Mouse (Mus musculus) cerebellum, adult 11-12 months (tissue): ENCODE results near the gene Tagap1.
"Not testable (repeated sequence)": the region's sequence is repeated elsewhere in the genome, so short reads cannot be mapped to it uniquely, and the experiment has no call there.

Experiments
- DNase-seq: peaks from one replicate; pipeline ENCODE4 v3.0.0; 2022

Tagap1 gene

GRCm38 (mm10) chr17:6960776-6961175 is at the start of gene Tagap1:
Gene Tagap1, minus strand, starts transcription at chr17:6961156.
- peak; percentile 64 for DNase-seq

GRCm38 (mm10) chr17:7009901-7010300 is 48.9 kb upstream of the Tagap1 start:
- not testable (repeated sequence) for DNase-seq

- DNase-seq = not testable (repeated sequence)
Measured at GRCm38 (mm10) chr17:7009440-7009839, 48.5 kb upstream of the Tagap1 start.

GRCm38 (mm10) chr17:7008885-7009284 is 47.9 kb upstream of the Tagap1 start:
- not testable (repeated sequence) for DNase-seq

- DNase-seq = not testable (repeated sequence)
Measured at GRCm38 (mm10) chr17:7005646-7006045, 44.7 kb upstream of the Tagap1 start.

GRCm38 (mm10) chr17:7003392-7003791 is 42.4 kb upstream of the Tagap1 start:
- DNase-seq = not testable (repeated sequence)

- not testable (repeated sequence) for DNase-seq
Measured at GRCm38 (mm10) chr17:7001790-7002585, 41.0 kb upstream of the Tagap1 start.

- not testable (repeated sequence) for DNase-seq
Measured at GRCm38 (mm10) chr17:6997778-6998490, 37.0 kb upstream of the Tagap1 start.

- not testable (repeated sequence) for DNase-seq
Measured at GRCm38 (mm10) chr17:6996826-6997225, 35.9 kb upstream of the Tagap1 start.

GRCm38 (mm10) chr17:6995504-6995903 is 34.5 kb upstream of the Tagap1 start:
- DNase-seq = not testable (repeated sequence)

- not testable (repeated sequence) for DNase-seq
Measured at GRCm38 (mm10) chr17:6986118-6986517, 25.2 kb upstream of the Tagap1 start.

GRCm38 (mm10) chr17:6980144-6980543 is 19.2 kb upstream of the Tagap1 start:
- DNase-seq = not testable (repeated sequence)

GRCm38 (mm10) chr17:6979380-6979779 is 18.4 kb upstream of the Tagap1 start:
- not testable (repeated sequence) for DNase-seq

GRCm38 (mm10) chr17:6978287-6979248 is 17.6 kb upstream of the Tagap1 start, which contains the start of gene Gm49721:
Gene Gm49721, plus strand, starts transcription at chr17:6978904.
- peak; percentile 66 for DNase-seq

- DNase-seq = not testable (repeated sequence)
Measured at GRCm38 (mm10) chr17:6974985-6975384, 14.0 kb upstream of the Tagap1 start.

- not testable (repeated sequence) for DNase-seq
Measured at GRCm38 (mm10) chr17:6972836-6973396, 12.0 kb upstream of the Tagap1 start.

GRCm38 (mm10) chr17:6971238-6971637 is 10.3 kb upstream of the Tagap1 start:
- DNase-seq = not testable (repeated sequence)

GRCm38 (mm10) chr17:6970334-6970733 is 9.4 kb upstream of the Tagap1 start, which contains the start of gene Rnaset2b:
Gene Rnaset2b, plus strand, starts transcription at chr17:6970634.
- not testable (repeated sequence) for DNase-seq

GRCm38 (mm10) chr17:6967673-6968072 is 6.7 kb upstream of the Tagap1 start:
- DNase-seq = not testable (repeated sequence)

GRCm38 (mm10) chr17:6965364-6965763 is 4.4 kb upstream of the Tagap1 start:
- DNase-seq = not testable (repeated sequence)

- DNase-seq = peak; percentile 23
Measured at GRCm38 (mm10) chr17:6962936-6963335, 2.0 kb upstream of the Tagap1 start.

- DNase-seq = peak; percentile 27
Measured at GRCm38 (mm10) chr17:6962339-6962738, 1.4 kb upstream of the Tagap1 start.
